In the genomic region with DNA sequence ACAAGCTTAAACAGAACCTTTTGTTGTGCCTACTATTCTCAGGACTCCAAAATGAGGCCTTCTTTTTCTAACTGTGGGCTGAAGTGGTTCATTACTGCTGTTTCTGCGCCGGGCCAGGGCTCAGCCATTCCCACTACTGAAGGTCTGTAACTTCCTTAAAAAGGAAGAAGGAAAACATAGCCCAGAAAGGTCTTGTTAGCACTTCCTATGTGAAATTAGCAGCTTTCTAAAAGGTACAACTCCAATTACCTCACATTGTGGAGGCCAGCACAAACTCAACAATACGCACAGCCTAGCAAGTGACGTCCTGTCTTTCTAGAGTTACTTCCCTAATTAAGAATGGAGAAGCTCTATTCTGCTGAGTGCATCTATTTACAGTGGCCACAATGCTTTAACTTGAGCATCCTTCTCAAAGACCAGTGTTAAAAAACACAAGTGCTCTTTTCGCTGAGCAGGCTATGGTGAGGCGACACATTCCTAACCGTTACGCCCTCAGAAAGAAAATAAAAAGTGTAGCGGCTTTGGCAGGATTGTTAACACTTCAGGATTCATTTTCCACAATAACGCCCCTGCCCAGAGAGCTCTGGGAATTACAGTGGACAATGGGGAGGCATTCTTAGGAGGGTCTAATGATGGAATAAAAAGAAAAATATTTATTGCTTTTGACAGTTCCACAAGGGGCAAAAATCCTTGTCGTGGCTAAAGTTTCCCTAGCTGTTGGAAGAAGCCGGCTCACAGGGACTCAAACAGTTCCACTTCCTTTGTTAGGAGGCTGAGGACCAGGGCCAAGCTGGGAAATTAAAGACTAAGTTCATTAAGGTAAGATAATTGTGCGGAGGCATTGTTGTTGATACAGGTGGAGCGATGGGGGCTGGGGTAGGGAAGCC, we compare ENCODE assay signal across 18 mouse cellular contexts.
DNase-seq lines count a peak whose midpoint lies in the region; ATAC-seq and TF ChIP-seq lines count a peak whose summit lies in the region.
"Had no signal": no experiment of that assay in that cellular context is flagged by ENCODE, and none has a peak within 500 bp of the region (broad histone marks: within the 10 kb centered on the region; RNA-seq: fewer than 3 reads in every experiment).

No protein-coding gene starts in this region.

- H3K9ac ChIP-seq in kidney, postnatal 0 days (ENCODE audit: low read depth, low read length): no peak overlapping the region
- no peak overlapping the region; the same call in 1 of the 2 replicates for H3K9ac ChIP-seq in embryonic facial prominence, embryonic 11.5 days (replicated peaks; ENCODE audit: low read length)
- H3K9ac ChIP-seq: heart, embryonic 15.5 days; hindbrain, embryonic 15.5 days; liver, embryonic 14.5 days had no signal

- no peak for TF ChIP-seq CTCF in kidney, postnatal 0 days (IDR thresholded peaks at IDR 0.05; ENCODE audit: low read depth)

- DNase-seq in embryo, embryonic 10.5 days (ENCODE audit: low spot score): peak; percentile 66
- DNase-seq in embryo, embryonic 10 days (ENCODE audit: low spot score): no peak
- DNase-seq in kidney, postnatal 0 days (ENCODE audit: low spot score): peak; percentile 15
- DNase-seq in kidney, postnatal 25 days: no peak
- no peak for DNase-seq in embryonic facial prominence, embryonic 11.5 days (ENCODE audit: low spot score)
- no peak for DNase-seq in urinary bladder, adult 2 months (ENCODE audit: low spot score)
- DNase-seq in layer of hippocampus, postnatal 36 days: no peak
- DNase-seq: adrenal gland, postnatal 36 days; cerebellum, adult 9-11 months; gastrocnemius, postnatal 25 days; kidney, adult 18-20 months; lung, postnatal 14 days had no signal

- H3K4me2 ChIP-seq in kidney, postnatal 0 days (ENCODE audit: low read length): no peak overlapping the region
- H3K4me2 ChIP-seq in embryonic facial prominence, embryonic 11.5 days (ENCODE audit: low read depth, low read length): no peak overlapping the region
- H3K4me2 ChIP-seq: heart, embryonic 15.5 days; hindbrain, embryonic 15.5 days had no signal

- peaks cover 80% of the 10 kb centered on the region for H3K27me3 ChIP-seq in kidney, postnatal 0 days (ENCODE audit: insufficient read depth, low read length)
- peaks cover 39% of the 10 kb centered on the region for H3K27me3 ChIP-seq in embryonic facial prominence, embryonic 11.5 days (ENCODE audit: control insufficient read depth, insufficient read depth, low read length)
- H3K27me3 ChIP-seq: CH12.LX had no signal

- no peak overlapping the region for H3K4me3 ChIP-seq in kidney, postnatal 0 days (replicated peaks; ENCODE audit: low read depth, low read length)
- H3K4me3 ChIP-seq in embryonic facial prominence, embryonic 11.5 days (ENCODE audit: low read depth, low read length): no peak overlapping the region
- H3K4me3 ChIP-seq: heart, embryonic 15.5 days; hindbrain, embryonic 15.5 days had no signal

- 0 out of 2 replicates have a peak, but pooled peaks cover 6% of the 10 kb centered on the region for H3K4me1 ChIP-seq in kidney, postnatal 0 days (replicated peaks; ENCODE audit: insufficient read depth, low read length)
- peaks cover 5% of the 10 kb centered on the region; the same call in 1 of the 2 replicates for H3K4me1 ChIP-seq in embryonic facial prominence, embryonic 11.5 days (ENCODE audit: control insufficient read depth, insufficient read depth, low read length)
- H3K4me1 ChIP-seq: hindbrain, embryonic 15.5 days had no signal

- no peak overlapping the region for H3K27ac ChIP-seq in kidney, postnatal 0 days
- H3K27ac ChIP-seq in embryonic facial prominence, embryonic 11.5 days (replicated peaks; ENCODE audit: low read depth, low read length): no peak overlapping the region
- H3K27ac ChIP-seq: heart, embryonic 15.5 days; hindbrain, embryonic 15.5 days; liver, embryonic 14.5 days had no signal

- H3K36me3 ChIP-seq in kidney, postnatal 0 days (ENCODE audit: insufficient read depth, low read length): no peaks in the 10 kb centered on the region
- H3K36me3 ChIP-seq in embryonic facial prominence, embryonic 11.5 days (replicated peaks; ENCODE audit: control insufficient read depth, insufficient read depth, low read depth, low read length): no peaks in the 10 kb centered on the region
- H3K36me3 ChIP-seq: heart, embryonic 15.5 days; hindbrain, embryonic 15.5 days had no signal

- WGBS in kidney, postnatal 0 days: 3% methylated on average over 14 of the region's 14 CpGs
- WGBS in embryonic facial prominence, embryonic 11.5 days: 5% methylated on average over 14 of the region's 14 CpGs

- no peak for ATAC-seq in kidney, postnatal 0 days (replicated peaks; ENCODE audit: low FRiP score, low read depth)
- ATAC-seq in embryonic facial prominence, embryonic 11.5 days (replicated peaks; ENCODE audit: insufficient number of reproducible peaks, low FRiP score, low TSS enrichment, low read depth): 0 out of 2 replicates have a peak, but pooled peaks have one; percentile 30
- ATAC-seq in megakaryocyte progenitor cell, adult 5-6 weeks (replicated peaks; ENCODE audit: poor library complexity): peak; percentile 88
- ATAC-seq: activated CD4-positive, CD25-positive, alpha-beta regulatory T cell, adult 4 months had no signal

- H3K9me3 ChIP-seq in kidney, postnatal 0 days (replicated peaks; ENCODE audit: low read length): no peaks in the 10 kb centered on the region
- no peaks in the 10 kb centered on the region for H3K9me3 ChIP-seq in embryonic facial prominence, embryonic 11.5 days (replicated peaks; ENCODE audit: control insufficient read depth, low read length)
- H3K9me3 ChIP-seq: heart, embryonic 15.5 days; hindbrain, embryonic 15.5 days had no signal

Comparison
In these comparisons a context has a peak if more than half of its experiments do, and no peak if none do; other contexts are left out.
1. DNase-seq: peak in embryo, embryonic 10.5 days (single experiment) and kidney, postnatal 0 days (single experiment); none in embryo, embryonic 10 days (single experiment), kidney, postnatal 25 days (0 of 2), embryonic facial prominence, embryonic 11.5 days (single experiment), urinary bladder, adult 2 months (single experiment) and layer of hippocampus, postnatal 36 days (0 of 2).